Mouse (Mus musculus) liver, embryonic 14.5 days (tissue): Measurements from ENCODE around the gene Slc45a3.

Source experiments
- CTCF ChIP-seq: IDR thresholded peaks from 2 replicates; pipeline ENCODE4 v1.5.1; 2016; ENCODE audit warnings: antibody characterized with exemption, low read depth, control low read depth
- EP300 ChIP-seq: IDR thresholded peaks from 2 replicates; pipeline ENCODE4 v1.6.1; 2016; ENCODE audit warnings: antibody characterized with exemption, low read depth

GRCm38 (mm10) chr1:132022107-132022506 lies 59.3 kb downstream of the Slc45a3 start:
- TF ChIP-seq CTCF (no peak), EP300 (no peak)
